Mouse (Mus musculus) spleen, adult 2 months (tissue): ENCODE measurements around the gene Serpinb9f. TPM values are rescaled to one million over a fixed set of nuclear protein-coding genes. Genes with fewer than 3 reads are reported as not detected.
"Not testable (repeated sequence)": the region's sequence is repeated elsewhere in the genome, so short reads cannot be mapped to it uniquely, and the experiment has no call there.

Experiments used
- DNase-seq, 2 experiments: peaks; one replicate each; pipeline versions ENCODE4 v3.0.0 to v3.0.0-alpha.2; 2012 to 2021; ENCODE audit warnings: low spot score in 2 of 2, low read depth in 1 of 2
- H3K27ac ChIP-seq: fragments of 200-500 bp; 2 replicates; pipeline ENCODE4 v1.5.1; 2012; ENCODE audit warnings: low read length, inconsistent platforms; ENCODE audit not compliant: insufficient read depth
- H3K27me3 ChIP-seq: fragments of 200-500 bp; 2 replicates; pipeline ENCODE4 v1.6.1; 2012; ENCODE audit warnings: mild to moderate bottlenecking, moderate library complexity, low read length, inconsistent platforms; ENCODE audit not compliant: control insufficient read depth, insufficient read depth
- H3K36me3 ChIP-seq: fragments of 200-500 bp; 2 replicates; pipeline ENCODE4 v1.6.1; 2012; ENCODE audit warnings: mild to moderate bottlenecking, low read length, inconsistent platforms; ENCODE audit not compliant: control insufficient read depth, insufficient read depth
- H3K4me1 ChIP-seq: fragments of 200-500 bp; 2 replicates; pipeline ENCODE4 v1.6.1; 2011; ENCODE audit warnings: inconsistent platforms; ENCODE audit not compliant: control insufficient read depth, insufficient read depth, insufficient read length
- H3K4me3 ChIP-seq: fragments of 200-500 bp; 2 replicates; pipeline ENCODE4 v1.5.1; 2011; ENCODE audit warnings: mild to moderate bottlenecking, inconsistent platforms; ENCODE audit not compliant: insufficient read depth, insufficient read length; ENCODE audit errors: extremely low read depth
- WGBS: fragments of 180-500 bp; shearing (Covaris S2); methylation state at CpG from one replicate; pipeline ENCODE4 v1.1.7; 2018; 5-methylcytosine and 5-hydroxymethylcytosine counted together
- polyA plus RNA-seq: library from polyadenylated mRNA; depleted of rRNA; stranded (reverse); fragments of >200 nt; gene quantifications from 2 replicates; pipeline ENCODE4 v1.2.3, GENCODE M21; 2012; rRNA removed

Serpinb9f gene
- not detected in 2 replicates for polyA plus RNA-seq

DNA sequence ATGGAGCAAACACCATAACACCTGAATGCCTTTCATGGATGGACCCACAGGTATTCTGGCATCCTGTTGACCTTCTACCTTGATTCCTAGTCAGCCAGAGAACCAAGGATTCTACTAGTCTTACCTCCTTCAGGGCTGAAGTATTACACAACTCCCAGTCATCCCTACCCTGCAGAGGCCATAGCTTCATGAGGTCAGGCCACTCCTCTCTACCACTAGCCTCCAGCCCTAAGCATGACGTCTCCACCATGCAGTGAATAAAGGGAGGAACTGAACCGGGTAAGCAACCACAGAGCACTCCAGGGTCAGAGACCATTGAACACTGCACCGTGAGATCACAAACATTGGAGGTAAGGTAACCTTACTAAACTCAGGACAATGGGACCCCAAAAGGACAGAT lies at the start of gene Serpinb9f:
Gene Serpinb9f (plus strand): TSS at position 301 of the 400 bp plus-strand sequence.
- not testable (repeated sequence) for H3K4me3 ChIP-seq, H3K27ac ChIP-seq, H3K4me1 ChIP-seq, H3K27me3 ChIP-seq, H3K36me3 ChIP-seq, DNase-seq
- WGBS = 82% methylated on average over 3 of the region's 3 CpGs

DNA sequence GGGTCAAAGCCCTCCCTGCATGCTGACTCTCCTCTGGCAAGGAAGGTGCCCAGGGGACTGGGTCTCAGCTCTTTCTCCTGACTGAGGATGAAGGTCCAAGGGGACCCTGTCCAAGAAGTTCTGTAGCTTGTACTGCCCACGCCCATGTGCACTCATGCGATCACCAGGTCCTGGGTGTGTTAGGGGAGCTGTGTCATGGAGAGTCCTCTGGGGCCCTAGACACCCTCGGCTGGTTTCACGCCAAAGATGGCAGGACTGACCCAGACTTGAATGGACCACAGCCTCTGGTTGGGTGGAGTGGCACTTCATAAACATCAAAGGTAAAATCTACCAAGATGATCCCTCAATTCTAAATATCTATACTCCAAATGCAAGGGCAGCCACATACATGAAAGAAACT lies 15.2 kb upstream of the Serpinb9f start:
- H3K4me1 ChIP-seq, H3K27ac ChIP-seq, H3K36me3 ChIP-seq, DNase-seq, H3K27me3 ChIP-seq, H3K4me3 ChIP-seq: not testable (repeated sequence)
- WGBS = 85% methylated on average over 4 of the region's 4 CpGs

DNA sequence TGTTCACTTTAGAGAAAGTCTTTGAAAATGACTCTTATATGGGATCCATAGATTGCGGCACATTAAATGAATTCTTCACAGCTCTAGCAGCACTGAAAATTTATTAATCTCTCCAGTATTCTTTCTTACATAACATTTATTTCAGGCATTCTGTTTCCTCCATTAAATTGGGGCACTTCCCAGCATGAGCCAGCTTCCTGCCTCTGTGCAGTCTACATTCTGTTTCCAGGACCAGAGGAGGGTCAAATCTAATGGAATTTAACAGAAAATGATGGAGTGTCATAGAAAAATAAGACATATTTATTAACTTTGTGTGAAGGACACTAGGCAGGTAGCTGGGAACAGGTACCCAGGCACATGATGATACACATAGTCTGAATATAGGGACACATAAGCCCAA lies 32.8 kb downstream of the Serpinb9f start:
- H3K27ac ChIP-seq, H3K4me3 ChIP-seq, H3K4me1 ChIP-seq, H3K27me3 ChIP-seq, H3K36me3 ChIP-seq, DNase-seq: not testable (repeated sequence)
- 79% methylated on average over 1 of the region's 1 CpGs for WGBS

Other genes with a start within 250 kb of the Serpinb9f start
- 0.06 and 0.21 TPM in 2 replicates for gene Serpinb1b, start 245.5 kb upstream of the Serpinb9f start, polyA plus RNA-seq
- gene Serpinb9c, start 164.3 kb upstream of the Serpinb9f start, polyA plus RNA-seq = not detected in 2 replicates
- gene Serpinb9d, start 131.1 kb upstream of the Serpinb9f start, polyA plus RNA-seq = not detected in 2 replicates
- not detected in 2 replicates for gene Serpinb9e, start 74.5 kb upstream of the Serpinb9f start, polyA plus RNA-seq
- gene Gm11397, start 71.7 kb downstream of the Serpinb9f start, polyA plus RNA-seq = not detected in 2 replicates
- not detected in 2 replicates for gene Serpinb9g, start 160.7 kb downstream of the Serpinb9f start, polyA plus RNA-seq